Comparison of ENCODE assay signal across 9 mouse cellular contexts in genomic region chr3:103734696-103735519, GRCm38 (mm10). TPM values are rescaled to one million over a fixed set of nuclear protein-coding genes. Genes with fewer than 3 reads are reported as not detected.
DNase-seq lines count a peak whose midpoint lies in the region; ATAC-seq and TF ChIP-seq lines count a peak whose summit lies in the region.
"Had no signal": no experiment of that assay in that cellular context is flagged by ENCODE, and none has a peak within 500 bp of the region (broad histone marks: within the 10 kb centered on the region; RNA-seq: fewer than 3 reads in every experiment).

No protein-coding gene starts in this region.

- intact Hi-C loops in heart, postnatal 36 days (cut with DNase I): no loop called here

- H3K27ac ChIP-seq in layer of hippocampus, adult 2 months: peak overlapping the region; percentile 36
- H3K27ac ChIP-seq in forebrain, embryonic 14.5 days (ENCODE audit: low read depth, low read length): peak overlapping the region; percentile 40
- H3K27ac ChIP-seq in liver, embryonic 11.5 days (ENCODE audit: low read depth, low read length): peak overlapping the region; percentile 4; the same call in 1 of the 2 replicates
- peak overlapping the region; percentile 76 for H3K27ac ChIP-seq in neural tube, embryonic 11.5 days (ENCODE audit: low read depth, low read length)

- no peaks in the 10 kb centered on the region for H3K27me3 ChIP-seq in forebrain, embryonic 14.5 days (replicated peaks; ENCODE audit: control insufficient read depth, insufficient read depth, low read length)
- H3K27me3 ChIP-seq in liver, embryonic 11.5 days (replicated peaks; ENCODE audit: control insufficient read depth, insufficient read depth, low read length): no peaks in the 10 kb centered on the region
- no peaks in the 10 kb centered on the region for H3K27me3 ChIP-seq in neural tube, embryonic 11.5 days (ENCODE audit: control insufficient read depth, insufficient read depth, low read length)

- no peaks in the 10 kb centered on the region for H3K36me3 ChIP-seq in forebrain, embryonic 14.5 days (ENCODE audit: control insufficient read depth, insufficient read depth, low read length)
- H3K36me3 ChIP-seq in liver, embryonic 11.5 days (ENCODE audit: control insufficient read depth, insufficient read depth, low read length): no peaks in the 10 kb centered on the region; the same call in 1 of the 2 replicates
- no peaks in the 10 kb centered on the region; the same call in 1 of the 2 replicates for H3K36me3 ChIP-seq in neural tube, embryonic 11.5 days (ENCODE audit: control insufficient read depth, insufficient read depth, low read length)

- 9% methylated on average over 11 of the region's 11 CpGs for WGBS in forebrain, embryonic 14.5 days
- 27% methylated on average over 11 of the region's 11 CpGs for WGBS in liver, embryonic 11.5 days
- WGBS in neural tube, embryonic 11.5 days: 8% methylated on average over 11 of the region's 11 CpGs

- H3K9ac ChIP-seq in forebrain, embryonic 14.5 days (ENCODE audit: low read length): 0 out of 2 replicates have a peak overlapping the region, but pooled peaks have one; percentile 21
- H3K9ac ChIP-seq in liver, embryonic 11.5 days (ENCODE audit: low read depth, low read length): no peak overlapping the region
- H3K9ac ChIP-seq in neural tube, embryonic 11.5 days (ENCODE audit: low read length): peak overlapping the region; percentile 45

- no peak for ATAC-seq in forebrain, embryonic 14.5 days
- no peak for ATAC-seq in liver, embryonic 11.5 days (replicated peaks; ENCODE audit: low FRiP score)
- ATAC-seq in neural tube, embryonic 11.5 days (ENCODE audit: insufficient read depth, low FRiP score, low TSS enrichment): no peak
- no peak for ATAC-seq in cerebellum, adult (ENCODE audit: insufficient number of reproducible peaks, low FRiP score, low TSS enrichment)

- no peaks in the 10 kb centered on the region for H3K9me3 ChIP-seq in forebrain, embryonic 14.5 days (replicated peaks; ENCODE audit: control insufficient read depth, low read length)
- H3K9me3 ChIP-seq in liver, embryonic 11.5 days (ENCODE audit: control insufficient read depth, low read length): no peaks in the 10 kb centered on the region
- no peaks in the 10 kb centered on the region for H3K9me3 ChIP-seq in neural tube, embryonic 11.5 days (ENCODE audit: control insufficient read depth, low read length)
- H3K9me3 ChIP-seq: G1E had no signal

- H3K4me2 ChIP-seq in forebrain, embryonic 14.5 days (ENCODE audit: low read length): peak overlapping the region; percentile 44
- H3K4me2 ChIP-seq in liver, embryonic 11.5 days: peak overlapping the region; percentile 21
- peak overlapping the region; percentile 22; the same call in 1 of the 2 replicates for H3K4me2 ChIP-seq in neural tube, embryonic 11.5 days (ENCODE audit: low read depth)

- no peak for DNase-seq in layer of hippocampus, adult 2 months (ENCODE audit: low spot score in 2 of 2)
- DNase-seq in layer of hippocampus, postnatal 36 days: no peak
- DNase-seq in forebrain, embryonic 14.5 days (ENCODE audit: low spot score): peak; percentile 28
- DNase-seq in heart, postnatal 36 days: peak; percentile 38 to 51
- DNase-seq in liver, embryonic 11.5 days (ENCODE audit: low spot score): no peak
- peak; percentile 63 for DNase-seq in neural tube, embryonic 11.5 days (ENCODE audit: low spot score)
- no peak for DNase-seq in layer of hippocampus, adult 18-20 months (ENCODE audit: low spot score in 2 of 2)

- H3K4me1 ChIP-seq in forebrain, embryonic 14.5 days (ENCODE audit: control insufficient read depth, insufficient read depth, low read length): peaks cover 42% of the 10 kb centered on the region
- H3K4me1 ChIP-seq in liver, embryonic 11.5 days (replicated peaks; ENCODE audit: control insufficient read depth, insufficient read depth, low read length): peaks cover 14% of the 10 kb centered on the region
- H3K4me1 ChIP-seq in neural tube, embryonic 11.5 days (ENCODE audit: control insufficient read depth, insufficient read depth, low read length): peaks cover 43% of the 10 kb centered on the region

- no peak for TF ChIP-seq CTCF in layer of hippocampus, adult 2 months (conservative IDR thresholded peaks at IDR 0.05)

- H3K4me3 ChIP-seq in layer of hippocampus, adult 2 months: peak overlapping the region; percentile 35; the same call in 1 of the 2 replicates
- no peak overlapping the region for H3K4me3 ChIP-seq in forebrain, embryonic 14.5 days (ENCODE audit: low read depth, low read length)
- no peak overlapping the region for H3K4me3 ChIP-seq in liver, embryonic 11.5 days (ENCODE audit: low read depth, low read length)
- no peak overlapping the region for H3K4me3 ChIP-seq in neural tube, embryonic 11.5 days (ENCODE audit: low read depth, low read length)

RNA-seq across cellular contexts. Expression of gene Olfml3, which starts 2.9 kb away (rescaled TPM):
- total RNA-seq in layer of hippocampus, adult 2 months (2021): 10 to 100 TPM; 13.6 to 14.2 TPM
- 10 to 100 TPM; 12.0 to 14.2 TPM for total RNA-seq in layer of hippocampus, postnatal 36 days (2021)
- 5.6 and 6.3 TPM in 2 replicates for polyA plus RNA-seq in forebrain, embryonic 14.5 days (2014; fragmentation: Nextera tagmentation; extraction: Ambion mirVana)
- 1 to 10 TPM; 5.2 to 6.0 TPM for total RNA-seq in heart, postnatal 36 days (2021)
- 7.8 and 8.5 TPM in 2 replicates for polyA plus RNA-seq in liver, embryonic 11.5 days (2014; fragmentation: Nextera tagmentation; extraction: Ambion mirVana)
- 18.0 and 19.0 TPM in 2 replicates for polyA plus RNA-seq in neural tube, embryonic 11.5 days (2014; fragmentation: Nextera tagmentation; extraction: Ambion mirVana)
- total RNA-seq in layer of hippocampus, adult 18-20 months (2021): 10 to 100 TPM; 12.0 to 14.1 TPM
- polyA plus RNA-seq: G1E had no signal

RNA-seq across cellular contexts. Expression of gene Gm10964, which starts 4.3 kb away (rescaled TPM):
- total RNA-seq in layer of hippocampus, adult 2 months (2021): not detected
- total RNA-seq in layer of hippocampus, postnatal 36 days (2021): not detected
- polyA plus RNA-seq in forebrain, embryonic 14.5 days (2014; fragmentation: Nextera tagmentation; extraction: Ambion mirVana): not detected in 2 replicates
- total RNA-seq in heart, postnatal 36 days (2021): not detected
- polyA plus RNA-seq in liver, embryonic 11.5 days (2014; fragmentation: Nextera tagmentation; extraction: Ambion mirVana): not detected in 2 replicates
- not detected in 2 replicates for polyA plus RNA-seq in neural tube, embryonic 11.5 days (2014; fragmentation: Nextera tagmentation; extraction: Ambion mirVana)
- total RNA-seq in layer of hippocampus, adult 18-20 months (2021): not detected
- total RNA-seq: G1E had no signal
- polyA plus RNA-seq: G1E had no signal

RNA-seq across cellular contexts. Expression of gene Hipk1, which starts 56.5 kb away (rescaled TPM):
- 100 to 1,000 TPM; 128 to 134 TPM for total RNA-seq in layer of hippocampus, adult 2 months (2021)
- total RNA-seq in layer of hippocampus, postnatal 36 days (2021): 100 to 1,000 TPM; 122 to 138 TPM
- polyA plus RNA-seq in forebrain, embryonic 14.5 days (2014; fragmentation: Nextera tagmentation; extraction: Ambion mirVana): 15.5 and 16.2 TPM in 2 replicates
- 100 to 1,000 TPM; 100 to 114 TPM for total RNA-seq in heart, postnatal 36 days (2021)
- polyA plus RNA-seq in liver, embryonic 11.5 days (2014; fragmentation: Nextera tagmentation; extraction: Ambion mirVana): 15.5 and 15.7 TPM in 2 replicates
- polyA plus RNA-seq in neural tube, embryonic 11.5 days (2014; fragmentation: Nextera tagmentation; extraction: Ambion mirVana): 15.4 and 16.0 TPM in 2 replicates
- 100 to 1,000 TPM; 131 to 137 TPM for total RNA-seq in layer of hippocampus, adult 18-20 months (2021)

Comparison
In these comparisons a context has a peak if more than half of its experiments do, and no peak if none do; other contexts are left out.
1. DNase-seq: peak in forebrain, embryonic 14.5 days (single experiment), heart, postnatal 36 days (2 of 2) and neural tube, embryonic 11.5 days (single experiment); none in layer of hippocampus, adult 2 months (0 of 2), layer of hippocampus, postnatal 36 days (0 of 2), liver, embryonic 11.5 days (single experiment) and layer of hippocampus, adult 18-20 months (0 of 2).
2. H3K27ac ChIP-seq: peak in every context shown above with its lines; median percentile 76 in neural tube, embryonic 11.5 days; 40 in forebrain, embryonic 14.5 days; 36 in layer of hippocampus, adult 2 months; 4 in liver, embryonic 11.5 days.
3. Peak in every context shown above with its lines, with median percentiles within 50 percentile points of each other: H3K4me2 ChIP-seq.